Mouse (Mus musculus): ENCODE measurements at regions not wholly inside any gene's neighbourhood (a gene's known extent, or its start where the extent isn't known, plus 50 kb on each side); places are given as distances from the start of the nearest gene placed in this dataset.

DNA sequence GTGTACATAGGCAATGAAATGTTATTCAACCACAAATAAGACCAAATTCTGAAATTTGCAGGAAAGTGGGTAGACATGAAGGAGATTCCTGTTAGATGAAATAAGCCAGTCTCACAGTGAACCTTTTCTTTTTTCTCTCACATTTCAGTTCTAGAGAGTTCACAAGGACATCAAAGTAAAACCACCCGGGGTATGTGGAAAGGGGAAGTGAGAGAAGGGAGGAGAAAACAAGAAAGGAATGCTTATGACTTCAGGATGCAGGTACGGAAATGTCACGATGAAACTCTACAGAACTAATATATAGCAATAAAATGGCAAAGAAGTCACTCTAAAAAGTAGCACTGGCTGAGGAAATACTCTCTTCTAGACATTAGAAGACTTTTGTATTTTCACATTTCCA, 548.7 kb upstream of the Klf4 start:
- Histone ChIP-seq H3K4me3 (no peak overlapping the region), H3K9ac (replicated peaks) (no peak overlapping the region), H3K27me3 (no peaks in the 10 kb centered on the region), H3K4me1 (0 out of 2 replicates have a peak, but pooled peaks cover 3% of the 10 kb centered on the region), H3K4me2 (replicated peaks) (no peak overlapping the region), H3K27ac (replicated peaks) (no peak overlapping the region), H3K36me3 (no peaks in the 10 kb centered on the region), H3K9me3 (no peaks in the 10 kb centered on the region)
- 85% methylated on average over 3 of the region's 3 CpGs for WGBS
- no peak for ATAC-seq (replicated peaks)

DNA sequence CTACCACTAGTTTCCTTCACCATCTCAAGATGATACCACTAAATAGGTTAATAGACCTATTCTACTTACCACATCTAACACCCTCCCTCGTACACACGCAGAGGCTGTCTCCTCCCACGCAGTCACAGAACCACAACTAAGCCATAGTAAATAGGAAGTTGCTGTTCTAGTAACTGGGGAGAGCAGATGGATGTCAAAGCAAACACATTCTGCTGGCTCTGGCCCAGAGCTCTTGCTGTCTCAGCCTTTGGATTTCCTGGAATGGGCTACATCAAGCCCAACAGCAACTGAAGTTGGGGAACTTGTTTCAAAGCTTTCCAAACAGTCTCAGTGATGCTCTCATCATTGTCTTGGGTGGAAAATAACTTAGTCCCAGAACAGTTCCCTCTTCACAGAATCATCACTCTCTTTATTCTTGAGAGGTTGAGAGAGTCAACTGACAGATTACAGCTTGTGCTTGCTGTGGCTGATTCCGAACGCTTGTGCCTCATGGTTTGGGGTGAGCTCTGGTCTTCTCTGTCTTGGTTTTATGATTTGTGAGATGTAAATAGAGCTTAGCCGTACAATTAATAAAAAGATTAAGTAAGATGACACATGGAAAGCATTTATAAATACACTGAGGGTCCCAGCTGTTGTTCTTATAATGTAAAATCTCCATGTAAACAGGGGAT, 538.5 kb upstream of the Klf4 start:
- Histone ChIP-seq H3K4me1 (no peaks in the 10 kb centered on the region), H3K9ac (replicated peaks) (no peak overlapping the region), H3K4me3 (no peak overlapping the region), H3K36me3 (no peaks in the 10 kb centered on the region), H3K9me3 (no peaks in the 10 kb centered on the region), H3K27me3 (no peaks in the 10 kb centered on the region), H3K27ac (replicated peaks) (no peak overlapping the region), H3K4me2 (replicated peaks) (no peak overlapping the region)
- no peak for ATAC-seq (replicated peaks)
- 82% methylated on average over 6 of the region's 6 CpGs for WGBS

DNA sequence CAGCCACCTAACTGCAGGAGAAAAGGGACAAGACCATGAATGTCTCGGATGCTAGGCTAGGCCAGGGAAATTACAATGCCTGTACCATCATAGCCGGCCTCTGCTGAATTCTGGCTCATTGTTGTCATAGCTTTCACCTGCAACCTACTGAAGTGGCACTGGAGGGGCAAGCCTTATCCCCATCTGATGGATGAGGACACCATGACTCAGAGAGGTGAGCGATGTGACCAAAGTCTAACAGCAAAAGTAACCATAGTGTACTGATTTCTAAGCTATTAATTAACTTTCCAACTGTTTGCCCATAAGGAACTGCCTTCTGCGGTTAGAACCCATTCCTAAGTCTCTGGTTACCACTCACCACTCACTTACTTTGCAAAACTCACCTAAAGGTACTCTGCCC, 536.6 kb upstream of the Klf4 start:
- Histone ChIP-seq H3K27me3 (no peaks in the 10 kb centered on the region), H3K4me3 (no peak overlapping the region), H3K4me2 (replicated peaks) (no peak overlapping the region), H3K4me1 (no peaks in the 10 kb centered on the region), H3K27ac (replicated peaks) (no peak overlapping the region), H3K36me3 (no peaks in the 10 kb centered on the region), H3K9ac (replicated peaks) (no peak overlapping the region), H3K9me3 (no peaks in the 10 kb centered on the region)
- ATAC-seq (replicated peaks): no peak
- 96% methylated on average over 4 of the region's 4 CpGs for WGBS

DNA sequence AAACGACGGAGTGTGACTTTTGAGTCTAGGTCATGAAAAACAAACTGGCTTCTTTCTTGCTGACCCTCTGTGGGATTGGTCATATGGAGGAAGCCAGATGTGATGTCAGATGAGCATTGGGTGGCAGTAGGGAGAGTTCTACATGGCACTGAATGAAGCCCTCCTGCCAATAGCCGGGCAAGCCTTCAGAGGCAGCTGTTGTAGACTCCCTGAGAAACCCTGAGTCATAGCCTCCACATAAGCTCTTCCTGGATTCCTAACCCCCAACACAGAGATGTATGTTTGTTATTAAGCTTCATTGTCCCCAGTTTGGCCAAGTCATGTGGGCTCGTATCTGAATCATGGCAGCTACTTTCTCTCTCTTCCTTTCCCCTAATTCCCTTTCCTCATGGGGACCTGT, 532.4 kb upstream of the Klf4 start:
- Histone ChIP-seq H3K9me3 (no peaks in the 10 kb centered on the region), H3K27me3 (no peaks in the 10 kb centered on the region), H3K4me2 (replicated peaks) (no peak overlapping the region), H3K9ac (replicated peaks) (no peak overlapping the region), H3K4me3 (no peak overlapping the region), H3K27ac (replicated peaks) (no peak overlapping the region), H3K4me1 (no peaks in the 10 kb centered on the region), H3K36me3 (no peaks in the 10 kb centered on the region)
- ATAC-seq (replicated peaks): no peak
- 93% methylated on average over 4 of the region's 4 CpGs for WGBS

DNA sequence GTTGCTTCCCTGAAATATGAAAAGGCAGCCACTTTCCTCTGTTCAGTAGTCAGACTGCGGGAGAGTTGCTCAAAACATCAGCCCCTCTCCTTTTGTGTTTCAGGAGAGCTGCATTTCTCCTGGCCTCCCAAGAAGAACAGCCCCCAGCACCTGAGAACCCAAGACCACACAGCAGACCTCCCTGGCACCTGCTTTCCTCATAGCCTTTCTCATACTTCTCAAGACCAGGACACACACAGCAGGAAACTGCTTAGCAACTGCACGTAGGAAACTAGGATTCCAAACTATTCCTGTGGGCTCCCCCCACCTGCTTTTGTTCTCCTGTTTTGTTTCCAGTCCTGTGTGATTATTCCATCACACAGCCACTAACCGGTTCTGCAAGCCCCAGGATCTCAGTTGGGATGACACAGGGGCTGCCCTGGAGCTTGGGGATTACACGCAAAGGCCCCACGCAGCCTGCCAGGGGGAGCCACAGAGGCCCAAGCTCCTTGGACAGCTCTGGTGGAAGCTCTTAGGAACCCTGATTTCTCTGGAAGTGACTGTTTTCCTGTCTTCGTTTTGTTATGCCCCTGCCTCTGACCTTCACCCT, 519.6 kb upstream of the Klf4 start:
- H3K36me3 ChIP-seq: no peaks in the 10 kb centered on the region
- ATAC-seq (replicated peaks): no peak
- H3K9me3 ChIP-seq: no peaks in the 10 kb centered on the region
- no peak overlapping the region for H3K4me2 ChIP-seq (replicated peaks)
- 20% methylated on average over 6 of the region's 6 CpGs for WGBS
- H3K4me1 ChIP-seq: peaks cover 1% of the 10 kb centered on the region; the same call in 1 of the 2 replicates
- H3K27ac ChIP-seq (replicated peaks): no peak overlapping the region
- H3K27me3 ChIP-seq: no peaks in the 10 kb centered on the region
- H3K4me3 ChIP-seq: no peak overlapping the region
- H3K9ac ChIP-seq (replicated peaks): no peak overlapping the region

DNA sequence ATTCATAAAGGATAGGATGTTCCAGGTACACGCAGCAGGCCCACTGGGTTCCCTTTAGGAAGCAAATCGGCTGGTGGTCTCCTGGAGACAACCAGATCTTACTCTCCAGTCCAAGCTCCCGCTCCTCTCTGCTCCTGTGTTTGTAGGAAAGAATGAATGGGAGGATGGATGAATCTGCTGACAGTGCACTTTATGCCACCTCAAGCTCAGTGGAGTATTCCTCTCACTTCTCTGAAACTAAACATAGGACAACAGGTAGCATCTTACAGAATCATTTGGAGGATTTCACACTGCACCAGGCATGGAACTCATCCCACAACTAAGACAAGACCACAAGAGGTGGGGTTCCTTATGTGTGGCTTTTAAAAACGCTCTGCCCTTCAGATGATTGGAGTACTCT, 507.1 kb upstream of the Klf4 start:
- 94% methylated on average over 4 of the region's 4 CpGs for WGBS
- no peak for ATAC-seq (replicated peaks)

DNA sequence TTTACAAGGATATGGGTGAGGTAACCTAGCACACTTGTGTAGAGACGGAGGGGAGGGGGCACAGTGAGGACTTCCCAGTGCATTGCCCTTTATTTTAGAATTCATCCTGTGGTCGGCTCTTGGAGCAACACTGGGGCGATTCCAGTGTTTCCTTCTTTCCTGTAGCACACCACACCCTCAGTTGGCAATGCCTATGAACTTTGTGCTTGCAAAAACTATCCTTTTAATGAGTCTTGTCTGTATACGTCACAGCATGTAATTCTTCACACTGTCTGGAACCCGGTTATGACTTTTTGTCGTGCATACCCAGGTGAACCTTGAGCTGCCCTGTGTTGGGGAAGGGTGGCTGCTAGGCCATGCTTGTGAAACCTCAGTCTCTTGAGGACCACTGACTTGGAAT, 504.1 kb upstream of the Klf4 start:
- no peak for ATAC-seq (replicated peaks)
- Histone ChIP-seq H3K4me1 (no peaks in the 10 kb centered on the region), H3K36me3 (no peaks in the 10 kb centered on the region), H3K27me3 (no peaks in the 10 kb centered on the region), H3K27ac (replicated peaks) (no peak overlapping the region), H3K4me2 (replicated peaks) (no peak overlapping the region), H3K9ac (replicated peaks) (no peak overlapping the region), H3K4me3 (no peak overlapping the region), H3K9me3 (no peaks in the 10 kb centered on the region)
- WGBS: 87% methylated on average over 6 of the region's 6 CpGs

More for the DNA sequence above, 507.1 kb upstream of the Klf4 start:
- Histone ChIP-seq H3K9ac (replicated peaks) (no peak overlapping the region), H3K4me1 (no peaks in the 10 kb centered on the region), H3K4me3 (no peak overlapping the region), H3K36me3 (no peaks in the 10 kb centered on the region), H3K4me2 (replicated peaks) (no peak overlapping the region), H3K9me3 (no peaks in the 10 kb centered on the region), H3K27me3 (no peaks in the 10 kb centered on the region), H3K27ac (replicated peaks) (no peak overlapping the region)

DNA sequence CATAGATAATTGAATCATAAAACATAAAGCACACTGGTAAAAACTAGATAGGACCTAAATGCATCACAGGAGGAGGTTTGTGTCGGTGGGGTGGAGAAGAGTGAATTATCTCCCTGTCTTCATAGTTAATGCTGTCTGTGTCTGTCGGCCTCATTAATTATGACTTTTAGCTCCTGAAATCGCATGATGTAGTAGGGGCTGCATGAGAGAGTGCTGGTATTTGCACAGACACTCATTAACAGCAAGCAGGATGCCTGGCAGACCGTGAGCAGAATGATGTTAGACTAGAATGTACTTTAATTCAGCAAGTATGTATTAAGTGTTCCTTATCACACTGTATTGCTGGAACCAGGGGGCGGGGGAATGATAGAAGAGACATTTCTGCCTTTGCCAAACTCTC, 503.3 kb upstream of the Klf4 start:
- WGBS: 75% methylated on average over 5 of the region's 5 CpGs
- Histone ChIP-seq H3K4me1 (no peaks in the 10 kb centered on the region), H3K9me3 (no peaks in the 10 kb centered on the region), H3K27me3 (no peaks in the 10 kb centered on the region), H3K9ac (replicated peaks) (no peak overlapping the region), H3K36me3 (no peaks in the 10 kb centered on the region), H3K4me3 (no peak overlapping the region), H3K27ac (replicated peaks) (no peak overlapping the region), H3K4me2 (replicated peaks) (no peak overlapping the region)
- no peak for ATAC-seq (replicated peaks)

DNA sequence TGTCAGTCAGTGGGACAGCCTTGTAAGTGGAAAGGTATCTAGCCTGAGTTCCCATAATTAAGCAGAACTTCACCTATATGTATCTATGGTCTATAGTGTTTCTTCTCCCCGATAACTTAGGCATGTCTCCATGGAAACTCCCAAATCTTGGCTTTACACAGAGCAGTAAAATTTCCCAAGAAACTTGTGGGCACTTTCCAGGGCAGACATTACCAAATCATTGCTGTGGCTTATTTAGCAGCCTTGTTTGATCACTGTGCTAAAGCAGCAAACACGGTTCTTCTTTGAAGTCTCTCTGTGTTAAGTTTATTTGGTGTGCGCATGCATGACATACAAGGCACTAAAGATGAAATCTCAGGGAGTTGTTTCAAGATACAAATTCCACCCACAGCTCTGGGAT, 496.2 kb upstream of the Klf4 start:
- WGBS: 86% methylated on average over 3 of the region's 3 CpGs
- ATAC-seq (replicated peaks): no peak
- Histone ChIP-seq H3K36me3 (no peaks in the 10 kb centered on the region), H3K4me3 (no peak overlapping the region), H3K4me2 (replicated peaks) (no peak overlapping the region), H3K27me3 (no peaks in the 10 kb centered on the region), H3K9ac (replicated peaks) (no peak overlapping the region), H3K9me3 (no peaks in the 10 kb centered on the region), H3K4me1 (no peaks in the 10 kb centered on the region), H3K27ac (replicated peaks) (no peak overlapping the region)

DNA sequence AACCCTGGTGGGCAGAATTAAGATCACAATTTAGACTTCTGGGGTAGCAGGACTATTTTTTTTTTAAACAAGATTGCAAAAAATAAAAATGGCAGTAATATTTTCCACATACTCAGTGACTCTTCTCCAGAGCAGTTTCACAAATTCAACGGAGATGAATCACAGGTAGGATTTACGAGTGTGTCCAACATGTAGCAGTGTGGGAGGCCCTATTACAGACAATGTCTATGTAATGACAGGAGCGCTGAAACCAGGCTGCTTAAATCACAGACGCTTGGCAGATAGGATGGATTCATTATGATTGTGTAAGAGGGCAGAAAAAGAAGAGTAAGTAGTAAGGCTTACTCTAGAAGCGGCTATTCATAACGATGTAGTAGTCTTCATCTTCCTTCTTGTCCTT, 495.0 kb upstream of the Klf4 start:
- H3K9me3 ChIP-seq: no peaks in the 10 kb centered on the region
- no peak overlapping the region for H3K4me2 ChIP-seq (replicated peaks)
- H3K36me3 ChIP-seq: no peaks in the 10 kb centered on the region
- H3K4me1 ChIP-seq: no peaks in the 10 kb centered on the region
- no peak for ATAC-seq (replicated peaks)
- no peaks in the 10 kb centered on the region for H3K27me3 ChIP-seq
- no peak overlapping the region for H3K9ac ChIP-seq (replicated peaks)
- H3K4me3 ChIP-seq: no peak overlapping the region
- no peak overlapping the region for H3K27ac ChIP-seq (replicated peaks)
- WGBS: 84% methylated on average over 6 of the region's 6 CpGs

DNA sequence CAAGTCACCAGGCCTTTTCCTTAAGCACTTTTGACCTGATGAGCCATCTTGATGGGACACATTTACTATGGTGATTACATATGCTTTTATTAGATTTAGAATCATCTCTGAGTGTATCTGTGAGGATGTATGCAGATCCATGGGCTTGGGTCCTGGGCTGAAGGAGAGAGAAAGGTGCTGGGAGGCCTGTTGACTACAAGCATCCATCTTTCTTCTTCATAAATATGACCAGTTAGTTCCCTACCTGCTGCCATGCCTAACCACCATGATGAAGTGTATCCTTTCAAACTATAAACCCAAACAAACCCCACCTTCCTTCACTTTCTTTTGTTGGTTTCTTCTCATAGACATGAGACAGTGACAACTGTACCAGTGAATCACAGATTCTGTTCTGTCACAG, 492.2 kb upstream of the Klf4 start:
- Histone ChIP-seq H3K27me3 (no peaks in the 10 kb centered on the region), H3K9me3 (no peaks in the 10 kb centered on the region), H3K27ac (replicated peaks) (no peak overlapping the region), H3K4me2 (replicated peaks) (no peak overlapping the region), H3K36me3 (no peaks in the 10 kb centered on the region), H3K4me1 (no peaks in the 10 kb centered on the region), H3K4me3 (no peak overlapping the region), H3K9ac (replicated peaks) (no peak overlapping the region)
- ATAC-seq (replicated peaks): no peak

DNA sequence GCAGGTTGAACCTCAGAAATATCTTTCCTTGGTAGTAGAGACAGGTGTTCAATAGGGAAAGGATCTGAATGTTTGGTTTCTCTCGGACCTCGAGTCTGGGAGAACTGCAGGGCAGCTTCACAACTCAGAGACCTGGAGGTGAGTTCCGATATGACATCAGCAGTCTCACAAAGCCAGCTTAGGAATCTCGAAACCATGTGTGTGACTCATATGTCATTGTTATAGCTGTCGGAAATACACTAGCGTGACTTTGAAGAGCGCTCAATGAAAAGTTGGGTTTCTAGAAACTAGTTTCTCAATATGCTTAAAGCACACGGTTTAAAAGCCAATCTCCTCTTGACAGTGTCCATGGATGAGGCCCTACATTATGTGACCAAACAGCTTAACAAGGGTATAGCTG, 485.9 kb upstream of the Klf4 start:
- H3K9ac ChIP-seq (replicated peaks): no peak overlapping the region
- no peaks in the 10 kb centered on the region for H3K36me3 ChIP-seq
- no peaks in the 10 kb centered on the region for H3K4me1 ChIP-seq
- 96% methylated on average over 8 of the region's 8 CpGs for WGBS
- no peak overlapping the region for H3K27ac ChIP-seq (replicated peaks)
- no peak for ATAC-seq (replicated peaks)
- no peaks in the 10 kb centered on the region for H3K27me3 ChIP-seq
- H3K9me3 ChIP-seq: no peaks in the 10 kb centered on the region
- H3K4me2 ChIP-seq (replicated peaks): no peak overlapping the region
- H3K4me3 ChIP-seq: no peak overlapping the region

DNA sequence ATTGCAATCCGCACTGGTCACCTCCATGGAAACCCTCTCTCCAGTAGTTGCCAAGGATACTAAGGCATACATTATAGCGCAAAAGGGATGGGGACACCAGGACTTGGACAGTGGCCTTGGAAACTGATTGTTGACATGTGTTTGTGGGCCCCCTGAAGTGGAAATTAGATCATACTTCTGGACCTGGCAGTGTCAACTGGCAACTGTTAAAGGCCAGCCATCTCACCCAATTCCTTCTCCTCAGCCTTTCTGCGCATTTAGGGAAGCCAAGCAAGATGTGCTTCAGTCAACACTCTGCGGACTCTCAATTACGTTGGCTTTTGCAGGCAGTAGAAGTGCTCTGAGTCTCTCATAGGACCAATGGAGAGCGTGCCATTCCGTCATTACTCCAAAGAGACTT, 483.2 kb upstream of the Klf4 start:
- ATAC-seq (replicated peaks): no peak
- Histone ChIP-seq H3K9me3 (no peaks in the 10 kb centered on the region), H3K4me2 (replicated peaks) (no peak overlapping the region), H3K4me3 (no peak overlapping the region), H3K9ac (replicated peaks) (no peak overlapping the region), H3K4me1 (no peaks in the 10 kb centered on the region), H3K27ac (replicated peaks) (no peak overlapping the region), H3K36me3 (no peaks in the 10 kb centered on the region), H3K27me3 (no peaks in the 10 kb centered on the region)
- 93% methylated on average over 7 of the region's 7 CpGs for WGBS
